In the genomic region with DNA sequence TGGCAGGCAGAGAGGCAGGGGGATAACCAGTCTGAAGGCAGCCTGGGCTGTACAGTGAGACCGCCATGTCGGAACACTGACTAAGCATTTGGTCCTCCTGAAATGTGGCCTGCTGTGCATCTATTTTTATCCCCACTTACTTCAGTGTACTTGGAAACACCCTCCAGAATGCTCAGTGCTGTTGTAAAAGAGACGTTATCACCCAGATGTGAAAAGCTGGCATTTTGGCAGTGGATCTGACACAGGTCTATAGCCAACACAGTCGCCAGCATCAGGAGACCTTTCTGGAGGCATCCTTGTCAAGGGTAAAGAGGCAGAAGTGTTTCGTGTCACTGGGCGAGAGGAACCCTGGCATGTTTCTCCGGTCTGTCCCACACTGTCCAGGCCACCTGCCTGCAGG, we compare ENCODE assay signal across 17 mouse cellular contexts.
"Had no signal": no experiment of that assay in that cellular context is flagged by ENCODE, and none has a peak within 500 bp of the region (broad histone marks: within the 10 kb centered on the region; RNA-seq: fewer than 3 reads in every experiment).

No protein-coding gene starts in this region.

- H3K9ac ChIP-seq: kidney, embryonic 15.5 days; limb, embryonic 12.5 days; liver, embryonic 13.5 days; liver, postnatal 0 days; lung, embryonic 15.5 days; midbrain, embryonic 12.5 days; neural tube, embryonic 15.5 days had no signal

- DNase-seq: kidney, postnatal 14 days; layer of hippocampus, adult 9-11 months; liver; liver, embryonic 13.5 days; liver, postnatal 0 days; lung, postnatal 14 days; right cerebral cortex, adult 18-20 months; right cerebral cortex, postnatal 25 days; thymus, postnatal 4 days had no signal

- H3K27ac ChIP-seq: kidney, embryonic 15.5 days; limb, embryonic 12.5 days; liver, embryonic 13.5 days; lung, embryonic 15.5 days; macrophage; midbrain, embryonic 12.5 days; neural tube, embryonic 15.5 days had no signal

- H3K36me3 ChIP-seq: kidney, embryonic 15.5 days; limb, embryonic 12.5 days; liver, embryonic 13.5 days; lung, embryonic 15.5 days; midbrain, embryonic 12.5 days; neural tube, embryonic 15.5 days had no signal

- ATAC-seq: liver, postnatal 0 days had no signal

- H3K27me3 ChIP-seq: kidney, embryonic 15.5 days; limb, embryonic 12.5 days; liver, embryonic 13.5 days; lung, embryonic 15.5 days; megakaryocyte, embryonic 14.5 days; midbrain, embryonic 12.5 days; neural tube, embryonic 15.5 days had no signal

- H3K4me2 ChIP-seq: kidney, embryonic 15.5 days; limb, embryonic 12.5 days; liver, embryonic 13.5 days; lung, embryonic 15.5 days; midbrain, embryonic 12.5 days; neural tube, embryonic 15.5 days had no signal

- H3K4me3 ChIP-seq: kidney, embryonic 15.5 days; limb, embryonic 12.5 days; liver, embryonic 13.5 days; lung, embryonic 15.5 days; megakaryocyte, embryonic 14.5 days; midbrain, embryonic 12.5 days; myocyte; neural tube, embryonic 15.5 days had no signal

- H3K4me1 ChIP-seq: limb, embryonic 12.5 days; liver, embryonic 13.5 days; lung, embryonic 15.5 days; megakaryocyte, embryonic 14.5 days; midbrain, embryonic 12.5 days had no signal

- H3K9me3 ChIP-seq: kidney, embryonic 15.5 days; limb, embryonic 12.5 days; liver, embryonic 13.5 days; lung, embryonic 15.5 days; midbrain, embryonic 12.5 days; neural tube, embryonic 15.5 days had no signal
